Mouse (Mus musculus) cerebellum, postnatal 25 days (tissue): ENCODE data around the gene Vapa.
A peak's percentile ranks its signal among the peaks of the same experiment; 100 is the strongest.
"Not testable (repeated sequence)": the region's sequence is repeated elsewhere in the genome, so short reads cannot be mapped to it uniquely, and the experiment has no call there.

Experiments
- DNase-seq, 2 experiments: peaks; one replicate each; pipeline ENCODE4 v3.0.0; 2021; ENCODE audit warnings: mixed read lengths in 2 of 2

Gene Vapa

DNA sequence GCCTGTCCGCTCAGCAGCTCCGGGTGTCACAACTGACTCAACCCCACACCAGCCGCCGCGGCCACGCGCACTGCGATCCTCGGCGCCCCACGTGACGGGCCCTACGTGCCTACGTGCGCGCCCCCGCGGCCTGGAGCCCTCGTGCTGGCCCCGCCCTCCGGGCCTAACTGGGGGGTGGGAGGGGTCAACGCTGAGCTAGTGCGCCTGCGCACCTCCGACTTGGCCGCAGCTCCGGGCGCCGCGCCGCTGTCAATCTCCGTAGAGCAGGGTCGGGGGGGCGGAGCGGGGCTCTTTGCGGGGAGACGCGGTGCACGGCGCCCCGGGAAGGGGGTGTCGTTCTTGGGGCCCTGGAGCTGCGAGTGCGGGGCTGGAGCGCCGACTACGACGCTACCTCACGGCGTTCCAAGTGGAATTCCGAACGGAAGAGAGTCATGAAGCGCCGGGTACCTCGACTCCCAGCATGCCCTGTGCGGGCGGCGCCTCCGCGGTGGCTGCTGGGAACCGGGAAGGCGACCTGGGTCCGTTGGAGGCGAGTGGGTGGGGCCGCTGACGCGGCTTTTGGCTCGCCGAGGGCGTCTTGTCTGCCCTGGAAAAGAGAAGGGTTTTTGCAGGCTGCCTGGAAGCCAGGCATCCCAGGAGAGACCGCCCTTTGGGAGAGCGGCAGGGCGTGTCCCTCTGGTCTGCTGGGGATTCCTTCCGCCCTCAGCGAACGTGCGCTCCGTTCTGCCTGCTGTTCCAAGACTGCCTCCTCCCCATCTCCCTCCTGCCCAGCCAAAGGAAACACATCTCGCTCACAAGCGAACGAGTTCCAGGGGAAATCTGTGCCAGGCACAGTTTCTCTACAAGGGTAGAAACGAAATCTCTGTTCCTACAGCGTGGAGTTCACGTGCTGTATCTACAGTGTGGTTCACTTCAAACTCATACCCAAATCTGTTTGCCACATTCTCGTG lies at the start of gene Vapa:
Gene Vapa, minus strand, starts transcription at position 93 of the 950 bp plus-strand sequence.
- peak; percentile 99 for DNase-seq

DNA sequence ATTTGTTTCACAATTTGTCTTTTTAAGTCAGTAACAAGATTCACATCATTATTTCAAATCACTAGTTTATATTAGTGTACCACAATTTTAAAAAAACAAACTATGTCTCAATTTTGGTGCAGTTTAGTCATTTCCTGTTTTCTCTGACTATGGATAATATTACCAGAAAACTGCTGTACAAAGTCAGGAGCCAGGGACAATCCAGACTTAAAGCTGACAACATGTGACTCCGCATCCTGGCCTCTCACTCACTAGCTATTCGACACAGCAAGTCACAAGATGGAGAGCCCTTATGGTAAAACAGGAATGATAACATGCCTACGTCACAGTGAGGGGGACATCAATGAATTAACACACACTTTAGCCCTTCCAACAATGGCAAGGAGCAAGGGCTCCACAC lies 49.3 kb upstream of the Vapa start:
- DNase-seq, result no peak

- no peak for DNase-seq
Observed at GRCm38 (mm10) chr17:65658416-65658815, 45.1 kb upstream of the Vapa start.

- DNase-seq, result no peak
Observed at GRCm38 (mm10) chr17:65657958-65658357, 44.6 kb upstream of the Vapa start.

DNA sequence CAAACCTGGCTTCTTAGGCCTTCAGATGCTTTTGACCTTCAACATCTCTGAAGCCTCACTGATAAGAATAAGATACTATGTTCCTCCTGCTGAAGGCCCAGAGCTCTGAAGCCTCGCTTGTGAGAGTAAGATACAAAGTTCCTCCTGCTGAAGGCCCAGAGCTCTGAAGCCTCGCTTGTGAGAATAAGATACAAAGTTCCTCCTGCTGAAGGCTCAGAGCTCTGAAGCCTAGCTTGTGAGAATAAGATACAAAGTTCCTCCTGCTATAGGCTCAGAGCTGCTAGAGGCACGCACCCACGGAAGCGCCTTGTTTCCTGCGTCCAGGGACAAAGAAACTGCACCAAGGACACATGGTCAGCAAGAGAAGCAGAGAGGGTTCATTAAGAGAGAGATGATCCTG lies 43.4 kb upstream of the Vapa start:
- no peak for DNase-seq

DNA sequence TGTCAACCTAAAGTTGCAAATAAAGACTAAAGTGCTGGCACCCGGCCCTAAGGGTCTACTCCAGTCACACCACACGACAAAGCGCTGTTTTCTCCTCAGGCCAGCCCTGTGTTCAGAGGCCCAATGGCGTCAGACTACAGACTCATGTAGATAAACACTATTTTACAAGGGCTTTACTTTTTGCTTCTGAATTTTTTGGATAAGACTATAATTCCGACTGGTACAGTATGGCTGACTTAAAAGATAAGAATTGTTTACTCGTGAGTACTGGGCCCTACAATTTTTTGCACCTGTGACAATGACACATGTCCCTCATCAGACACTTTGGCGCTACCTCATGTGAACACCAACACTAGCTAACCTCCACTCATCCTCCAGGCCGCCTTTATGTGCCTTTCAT lies 42.7 kb upstream of the Vapa start:
- no peak for DNase-seq

DNA sequence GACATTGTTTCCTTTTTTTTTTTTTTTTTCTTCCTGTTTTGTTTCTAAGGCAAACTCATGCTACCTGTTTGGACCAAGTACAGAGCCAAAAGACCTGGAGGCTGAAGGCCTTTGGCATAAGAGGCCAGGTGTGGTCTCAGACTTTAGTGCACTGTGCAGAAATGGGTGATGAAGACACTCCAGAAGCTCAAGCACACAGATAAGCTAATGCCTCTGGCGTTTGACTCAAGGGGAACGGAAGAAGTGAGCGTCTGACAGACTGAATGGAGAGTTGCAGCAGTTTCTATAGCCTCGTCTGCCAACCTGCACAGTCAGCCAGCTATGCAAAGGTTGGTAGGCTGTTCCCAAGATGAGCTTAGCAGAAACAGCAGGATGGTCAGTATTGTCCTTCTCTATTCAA lies 42.3 kb upstream of the Vapa start:
- no peak for DNase-seq

DNA sequence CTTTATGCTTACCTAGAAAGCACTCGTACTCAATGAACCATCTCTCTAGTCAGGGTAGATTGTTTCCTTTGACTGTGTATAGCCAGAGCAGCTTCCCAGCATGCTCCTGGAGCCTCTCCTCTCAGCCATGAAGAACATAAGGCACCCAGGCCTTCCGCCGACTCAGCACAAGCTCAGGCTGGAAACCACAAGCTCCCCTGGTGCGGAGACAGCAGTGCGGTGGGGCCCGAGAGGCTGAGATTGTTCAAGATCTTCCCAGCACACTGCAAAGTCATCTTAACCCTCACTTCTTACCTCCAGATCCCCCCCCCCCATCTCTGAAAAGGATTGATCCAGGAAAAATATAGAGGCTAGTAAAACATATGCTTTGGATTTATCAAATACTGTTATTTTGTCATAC lies 37.2 kb upstream of the Vapa start:
- DNase-seq, result peak in 1 of 2 experiments; percentile 21

GRCm38 (mm10) chr17:65649175-65649493 lies 35.8 kb upstream of the Vapa start:
- no peak for DNase-seq

GRCm38 (mm10) chr17:65648371-65649174 lies 35.2 kb upstream of the Vapa start:
- DNase-seq, result peak in 1 of 2 experiments; percentile 13

- DNase-seq, result no peak
Observed at GRCm38 (mm10) chr17:65647961-65648360, 34.6 kb upstream of the Vapa start.

DNA sequence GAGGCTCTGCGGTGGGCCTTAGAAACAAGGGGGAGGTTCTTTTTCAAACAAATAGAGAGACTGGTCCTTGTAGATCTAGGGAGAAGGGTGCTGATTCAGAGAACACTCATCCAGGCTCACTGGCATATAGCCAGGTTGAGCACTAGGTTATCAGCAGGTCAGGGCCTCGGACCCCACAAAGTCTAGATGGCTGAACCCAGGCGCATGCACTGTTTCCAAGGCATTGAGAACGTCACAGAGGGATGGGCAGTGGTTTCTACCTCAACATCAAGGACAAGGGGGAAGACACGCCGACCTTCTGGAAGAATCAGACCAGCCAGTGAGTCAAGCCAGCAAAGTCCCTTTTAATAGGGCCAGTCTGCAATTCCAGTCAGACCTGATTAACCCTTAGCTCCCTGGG lies 33.9 kb upstream of the Vapa start:
- DNase-seq, result no peak

DNA sequence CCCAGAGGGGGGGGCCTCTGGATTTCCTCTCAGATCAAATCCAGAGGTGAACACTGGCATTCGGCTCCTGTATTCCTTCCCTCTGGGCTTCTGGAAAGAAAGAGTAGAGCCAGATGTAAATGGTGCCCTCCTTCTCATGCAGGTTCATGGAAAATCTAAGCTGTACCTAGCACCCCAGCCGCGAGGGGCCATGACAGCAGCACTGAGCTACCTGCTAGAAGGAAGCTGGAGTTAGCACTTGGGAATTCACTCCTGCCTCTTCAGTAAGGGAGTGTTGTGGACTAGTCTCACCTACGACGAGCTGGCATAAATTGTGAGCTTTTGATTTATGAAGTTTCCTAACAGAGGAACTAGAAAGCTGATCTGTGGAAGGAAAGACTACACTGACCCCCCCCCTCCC lies 30.2 kb upstream of the Vapa start:
- DNase-seq, result no peak

GRCm38 (mm10) chr17:65643051-65643521 lies 29.7 kb upstream of the Vapa start:
- DNase-seq, result peak; percentile 35 to 47

- peak; percentile 27 to 34 for DNase-seq
Observed at GRCm38 (mm10) chr17:65642578-65642991, 29.2 kb upstream of the Vapa start.

- no peak for DNase-seq
Observed at GRCm38 (mm10) chr17:65641734-65642218, 28.4 kb upstream of the Vapa start, which contains the start of gene Txndc2. TSS of gene Txndc2 (minus strand) at chr17:65642168.

DNA sequence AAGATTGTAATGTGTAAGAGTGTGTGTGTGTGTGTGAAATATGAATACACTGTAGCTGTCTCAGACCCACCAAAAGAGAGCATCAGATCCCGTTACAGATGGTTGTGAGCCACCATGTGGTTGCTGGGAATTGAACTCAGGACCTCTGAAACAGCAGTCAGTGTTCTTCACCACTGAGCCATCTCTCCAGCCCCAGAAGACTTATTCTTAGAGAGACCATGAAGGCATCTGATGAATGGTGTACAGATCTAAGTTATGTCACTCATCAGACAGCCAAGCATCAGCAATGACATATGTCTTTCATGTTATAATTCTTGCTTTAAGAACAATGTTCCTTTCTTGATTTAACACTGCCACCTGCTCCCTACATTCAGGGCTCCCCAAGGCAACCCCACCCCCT lies 25.8 kb upstream of the Vapa start:
- no peak for DNase-seq

GRCm38 (mm10) chr17:65635715-65636360 lies 22.5 kb upstream of the Vapa start:
- DNase-seq, result no peak

DNA sequence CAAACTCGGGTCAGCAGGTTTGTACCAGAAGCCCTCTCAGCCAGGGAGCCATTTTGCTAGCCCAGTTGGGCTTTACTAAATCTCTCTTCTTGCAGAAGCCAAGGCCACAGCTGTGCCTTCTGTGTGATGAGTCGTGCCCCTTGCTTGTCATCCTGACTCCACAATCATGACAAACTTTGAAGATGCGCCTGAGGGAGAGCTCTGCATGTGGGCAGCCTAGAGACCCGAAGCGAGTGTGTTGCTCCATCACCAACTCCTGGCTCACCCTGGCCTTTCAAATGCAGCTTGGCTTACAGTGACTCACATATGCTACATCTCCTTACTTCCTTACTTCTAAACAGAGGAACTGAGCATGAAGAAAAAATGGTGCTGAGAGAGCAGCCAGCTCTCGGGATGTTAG lies 16.6 kb upstream of the Vapa start:
- no peak for DNase-seq

- not testable (repeated sequence) for DNase-seq
Observed at GRCm38 (mm10) chr17:65628823-65629532, 15.6 kb upstream of the Vapa start.

GRCm38 (mm10) chr17:65626301-65626700 lies 12.9 kb upstream of the Vapa start:
- no peak for DNase-seq

DNA sequence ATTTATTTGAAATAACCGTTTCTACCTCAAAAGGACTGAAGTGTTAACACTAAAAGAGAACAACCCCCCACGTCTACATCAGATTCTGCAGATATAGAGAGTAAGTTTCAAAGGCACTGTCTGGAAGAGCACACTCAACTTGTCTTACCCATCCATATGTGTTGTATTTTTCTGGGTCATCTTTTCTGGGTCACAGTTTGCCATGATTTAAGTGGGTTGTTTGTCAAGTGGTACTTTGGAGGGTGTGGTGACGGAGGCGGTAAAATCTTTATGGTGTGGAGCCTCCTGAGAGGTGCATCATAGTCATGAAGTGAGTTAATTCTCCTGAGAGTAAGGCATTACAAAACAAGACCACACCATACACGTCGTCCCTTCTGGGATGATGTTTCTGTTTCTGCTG lies 12.2 kb upstream of the Vapa start:
- no peak for DNase-seq
